Mouse (Mus musculus) telencephalon, adult 2 months (tissue): Measurements from ENCODE around the gene Akap7.

ENCODE experiments used
- DNase-seq: peaks from one replicate; pipeline ENCODE4 v3.0.0-alpha.2; 2011; ENCODE audit warnings: low read depth, low spot score

Gene Akap7

GRCm38 (mm10) chr10:25133581-25133980 is 174.1 kb downstream of the Akap7 start:
- DNase-seq: no peak

GRCm38 (mm10) chr10:25128455-25128863 is 179.2 kb downstream of the Akap7 start:
- DNase-seq: no peak

- DNase-seq: no peak
Measured at GRCm38 (mm10) chr10:25126035-25126434, 181.6 kb downstream of the Akap7 start.

GRCm38 (mm10) chr10:25120871-25121554 is 186.7 kb downstream of the Akap7 start:
- DNase-seq: no peak
